Mouse (Mus musculus): Measurements from ENCODE around the gene Ccdc187. TPM values are rescaled to one million over a fixed set of nuclear protein-coding genes. Genes with fewer than 3 reads are reported as not detected.

Ccdc187 gene
- total and polyA plus RNA-seq, 2 experiments = under 0.01 TPM; not detected in 1

DNA sequence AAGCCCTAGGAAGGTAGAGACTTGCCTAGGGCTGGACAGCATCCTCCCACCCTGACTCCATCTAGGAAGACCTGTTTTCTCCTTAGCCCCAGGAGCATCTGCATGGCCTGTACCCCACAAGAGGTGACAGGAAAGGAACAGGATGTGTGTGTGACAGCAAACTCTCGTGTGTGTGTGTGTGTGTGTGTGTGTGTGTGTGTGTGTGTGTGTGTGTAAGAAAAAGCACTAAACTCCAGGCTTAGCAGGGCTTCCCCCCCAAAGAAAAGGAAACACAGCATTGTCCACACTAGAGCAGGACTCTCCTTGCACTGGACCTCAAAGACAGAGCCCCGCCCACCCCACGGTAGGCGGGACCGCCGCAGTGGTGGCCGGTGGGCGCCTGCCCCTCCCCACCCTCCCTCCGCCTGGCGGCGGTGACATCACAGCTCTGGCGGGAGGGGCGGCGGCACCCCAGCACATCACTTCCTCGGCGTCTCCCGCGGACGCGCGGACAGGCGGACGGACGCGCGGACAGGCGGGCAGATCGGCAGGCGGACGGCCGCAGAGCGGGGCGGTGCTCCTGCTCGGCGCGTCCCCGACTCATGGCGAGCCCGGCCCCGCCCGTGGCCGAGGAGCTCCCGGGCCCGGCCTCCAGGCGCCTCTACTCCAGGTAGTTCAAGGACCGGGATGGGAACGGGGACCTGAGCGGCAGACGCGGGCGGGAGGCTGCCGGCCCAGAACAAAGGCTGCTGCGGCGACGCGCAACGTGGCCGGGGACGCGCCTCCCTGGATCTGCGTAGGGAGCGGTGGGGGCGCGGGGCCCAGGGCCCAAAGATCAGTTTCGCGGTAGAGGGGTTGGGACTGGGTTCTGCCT lies 20.9 kb upstream of the Ccdc187 start, which contains the start of gene Gpsm1:
Gene Gpsm1 (plus strand): TSS at position 444 of the 853 bp plus-strand sequence.
- peak within 1 kb of the TSS; percentile 65 for H3K4me3 ChIP-seq (ENCODE audit: insufficient read depth, low read depth, low read length)
- DNase-seq (ENCODE audit: extremely low read depth, low read depth, low spot score) = peak; percentile 10
- 1% methylated on average over 64 of the region's 66 CpGs for WGBS
- H3K36me3 ChIP-seq (ENCODE audit: control insufficient read depth, insufficient read depth, low read length) = no peaks in the 10 kb centered on the region
- no peaks in the 10 kb centered on the region for H3K27me3 ChIP-seq (ENCODE audit: control insufficient read depth, insufficient read depth, low read length)
- no peaks in the 10 kb centered on the region for H3K79me2 ChIP-seq (ENCODE audit: control insufficient read depth, insufficient read depth, low read length)
- peak within 1 kb of the TSS; percentile 74 for H3K9ac ChIP-seq (ENCODE audit: low read depth, low read length)
- H3K4me1 ChIP-seq (ENCODE audit: control insufficient read depth, insufficient read depth, low read length) = no peaks in the 10 kb centered on the region
- TF ChIP-seq POLR2A (IDR thresholded peaks at IDR 0.05; ENCODE audit: extremely low read depth, insufficient read depth, low read length) (no peak), CTCF (IDR thresholded peaks at IDR 0.05; ENCODE audit: low read depth, low read length) (no peak)
- H3K27ac ChIP-seq (replicated peaks; ENCODE audit: insufficient read depth, low read depth, low read length) = peak within 1 kb of the TSS; percentile 47

DNA sequence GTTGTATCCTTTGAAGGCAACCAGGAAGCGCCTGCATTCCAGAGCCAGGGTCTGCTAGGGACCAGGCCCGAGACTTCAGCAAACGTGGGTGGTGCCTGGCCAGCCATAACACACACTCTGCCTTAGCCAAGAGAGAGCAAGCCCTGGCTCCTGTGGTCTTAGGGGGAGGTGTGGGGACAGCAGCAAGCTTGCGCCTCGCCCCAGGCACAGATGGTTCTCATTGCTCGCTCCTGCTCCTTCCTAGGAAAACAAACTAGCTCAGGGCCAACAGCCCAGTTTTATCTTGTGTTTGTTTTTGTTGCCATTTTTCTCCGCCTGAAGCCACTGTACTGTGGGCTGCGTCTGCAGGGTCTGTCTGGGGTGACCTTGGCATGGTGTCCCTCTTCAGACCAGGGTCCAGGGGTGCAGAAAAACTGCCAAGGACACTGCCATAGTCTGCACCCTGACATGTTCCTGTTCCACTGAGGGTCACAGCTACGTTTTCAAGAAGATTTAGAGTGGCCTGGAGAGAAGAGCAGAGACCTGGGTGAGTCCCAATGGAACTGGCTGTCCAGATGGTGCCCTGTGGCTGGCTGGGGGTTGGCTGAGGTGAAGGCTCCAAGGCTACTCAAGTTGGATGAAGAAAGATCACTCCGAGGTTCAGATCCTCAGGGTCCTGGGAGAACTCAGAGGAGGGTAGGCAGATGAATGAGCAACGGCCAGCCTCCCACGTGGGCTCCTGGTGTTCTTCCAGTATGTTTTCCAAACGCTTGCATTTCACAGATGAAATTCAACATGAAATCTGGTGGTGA lies 20.1 kb upstream of the Ccdc187 start:
- TF ChIP-seq CTCF (IDR thresholded peaks at IDR 0.05; ENCODE audit: low read depth, low read length) (no peak), POLR2A (IDR thresholded peaks at IDR 0.05; ENCODE audit: extremely low read depth, insufficient read depth, low read length) (no peak)

DNA sequence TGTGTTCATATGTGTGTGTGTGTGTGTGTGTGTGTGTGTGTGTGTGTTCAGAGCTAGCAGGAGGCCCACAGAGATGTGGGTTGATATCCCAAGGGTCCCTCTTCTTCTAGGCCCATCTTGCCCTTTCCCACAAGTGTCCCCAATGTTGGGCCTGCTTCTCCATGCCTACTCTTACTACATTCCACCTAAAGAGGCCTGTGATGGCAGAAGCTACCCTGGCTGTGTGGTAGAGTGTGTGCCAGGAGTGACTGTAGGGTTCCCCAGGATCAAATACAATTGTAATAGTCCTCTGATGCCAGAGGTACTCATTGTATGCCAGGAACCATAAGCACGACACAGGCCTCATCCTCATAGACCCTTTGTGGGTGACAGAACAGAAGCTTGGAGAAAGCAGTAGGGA lies 19.0 kb upstream of the Ccdc187 start:
- Histone ChIP-seq H3K36me3 (ENCODE audit: control insufficient read depth, insufficient read depth, low read length) (no peaks in the 10 kb centered on the region), H3K4me3 (ENCODE audit: insufficient read depth, low read depth, low read length) (no peak overlapping the region), H3K4me1 (ENCODE audit: control insufficient read depth, insufficient read depth, low read length) (no peaks in the 10 kb centered on the region), H3K27me3 (ENCODE audit: control insufficient read depth, insufficient read depth, low read length) (no peaks in the 10 kb centered on the region), H3K9ac (ENCODE audit: low read depth, low read length) (no peak overlapping the region), H3K79me2 (ENCODE audit: control insufficient read depth, insufficient read depth, low read length) (no peaks in the 10 kb centered on the region), H3K27ac (replicated peaks; ENCODE audit: insufficient read depth, low read depth, low read length) (no peak overlapping the region)
- 78% methylated on average over 1 of the region's 1 CpGs for WGBS
- DNase-seq (ENCODE audit: extremely low read depth, low read depth, low spot score) = no peak
- TF ChIP-seq CTCF (IDR thresholded peaks at IDR 0.05; ENCODE audit: low read depth, low read length) = no peak
- TF ChIP-seq POLR2A (IDR thresholded peaks at IDR 0.05; ENCODE audit: extremely low read depth, insufficient read depth, low read length) = no peak

More for the DNA sequence above, 20.1 kb upstream of the Ccdc187 start:
- Histone ChIP-seq H3K79me2 (ENCODE audit: control insufficient read depth, insufficient read depth, low read length) (no peaks in the 10 kb centered on the region), H3K36me3 (ENCODE audit: control insufficient read depth, insufficient read depth, low read length) (no peaks in the 10 kb centered on the region), H3K4me1 (ENCODE audit: control insufficient read depth, insufficient read depth, low read length) (no peaks in the 10 kb centered on the region), H3K9ac (ENCODE audit: low read depth, low read length) (no peak overlapping the region), H3K27me3 (ENCODE audit: control insufficient read depth, insufficient read depth, low read length) (no peaks in the 10 kb centered on the region), H3K27ac (replicated peaks; ENCODE audit: insufficient read depth, low read depth, low read length) (peak overlapping the region; percentile 47), H3K4me3 (ENCODE audit: insufficient read depth, low read depth, low read length) (no peak overlapping the region)
- 84% methylated on average over 13 of the region's 13 CpGs for WGBS
- DNase-seq (ENCODE audit: extremely low read depth, low read depth, low spot score) = peak; percentile 23

DNA sequence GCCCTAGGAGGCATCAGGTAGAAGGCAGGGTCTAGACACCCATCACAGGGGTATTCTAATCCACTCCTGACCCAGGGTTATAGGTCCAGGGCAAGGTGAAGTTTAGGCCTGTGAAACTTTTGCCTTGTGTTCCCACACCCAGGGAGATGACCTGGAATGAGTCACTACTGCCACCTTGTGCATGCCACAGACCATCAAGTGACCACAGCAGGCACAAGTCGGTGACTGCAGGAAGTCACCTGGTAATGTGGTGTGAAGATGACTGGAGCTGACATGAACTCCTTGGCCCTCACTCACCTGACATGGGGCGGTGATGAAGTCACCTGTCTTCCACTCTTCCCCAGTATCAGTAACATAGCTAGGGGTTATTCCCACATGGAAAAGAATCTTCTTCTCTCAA lies 18.5 kb upstream of the Ccdc187 start:
- H3K4me1 ChIP-seq (ENCODE audit: control insufficient read depth, insufficient read depth, low read length) = no peaks in the 10 kb centered on the region
- no peaks in the 10 kb centered on the region for H3K79me2 ChIP-seq (ENCODE audit: control insufficient read depth, insufficient read depth, low read length)
- H3K9ac ChIP-seq (ENCODE audit: low read depth, low read length) = no peak overlapping the region
- TF ChIP-seq POLR2A (IDR thresholded peaks at IDR 0.05; ENCODE audit: extremely low read depth, insufficient read depth, low read length) (no peak), CTCF (IDR thresholded peaks at IDR 0.05; ENCODE audit: low read depth, low read length) (peak; percentile 16; the same call in 1 of the 2 replicates)
- H3K36me3 ChIP-seq (ENCODE audit: control insufficient read depth, insufficient read depth, low read length) = no peaks in the 10 kb centered on the region
- no peaks in the 10 kb centered on the region for H3K27me3 ChIP-seq (ENCODE audit: control insufficient read depth, insufficient read depth, low read length)
- H3K4me3 ChIP-seq (ENCODE audit: insufficient read depth, low read depth, low read length) = no peak overlapping the region
- 63% methylated on average over 2 of the region's 2 CpGs for WGBS
- DNase-seq (ENCODE audit: extremely low read depth, low read depth, low spot score) = no peak
- no peak overlapping the region for H3K27ac ChIP-seq (replicated peaks; ENCODE audit: insufficient read depth, low read depth, low read length)

DNA sequence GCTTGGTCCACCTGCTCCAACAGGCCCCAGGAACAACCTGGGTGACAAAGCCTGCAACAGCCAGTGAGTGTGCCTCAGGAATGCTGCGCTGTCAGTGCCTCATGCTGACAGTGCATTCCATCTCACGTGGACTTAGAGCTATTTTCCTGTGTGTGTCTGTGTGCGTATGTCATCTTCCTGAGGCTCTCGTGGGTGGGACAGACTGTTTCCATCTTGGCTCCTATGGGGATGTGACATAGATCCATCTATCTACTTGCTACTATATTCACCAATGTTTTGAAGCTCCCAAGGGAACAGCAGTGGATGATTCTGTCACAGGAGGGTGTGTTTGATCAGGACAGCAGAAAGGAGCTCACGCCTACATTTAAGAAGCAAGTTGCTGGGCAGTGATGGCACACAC lies 17.6 kb upstream of the Ccdc187 start:
- 73% methylated on average over 5 of the region's 5 CpGs for WGBS
- DNase-seq (ENCODE audit: extremely low read depth, low read depth, low spot score) = no peak
- H3K27ac ChIP-seq (replicated peaks; ENCODE audit: insufficient read depth, low read depth, low read length) = no peak overlapping the region
- H3K4me1 ChIP-seq (ENCODE audit: control insufficient read depth, insufficient read depth, low read length) = no peaks in the 10 kb centered on the region
- no peaks in the 10 kb centered on the region for H3K79me2 ChIP-seq (ENCODE audit: control insufficient read depth, insufficient read depth, low read length)
- no peaks in the 10 kb centered on the region for H3K36me3 ChIP-seq (ENCODE audit: control insufficient read depth, insufficient read depth, low read length)
- no peak overlapping the region for H3K4me3 ChIP-seq (ENCODE audit: insufficient read depth, low read depth, low read length)
- no peaks in the 10 kb centered on the region for H3K27me3 ChIP-seq (ENCODE audit: control insufficient read depth, insufficient read depth, low read length)
- TF ChIP-seq POLR2A (IDR thresholded peaks at IDR 0.05; ENCODE audit: extremely low read depth, insufficient read depth, low read length) (no peak), CTCF (IDR thresholded peaks at IDR 0.05; ENCODE audit: low read depth, low read length) (no peak)
- no peak overlapping the region for H3K9ac ChIP-seq (ENCODE audit: low read depth, low read length)
